Mouse (Mus musculus) heart, embryonic 10.5 days (tissue): ENCODE data around the gene Cmtm1. TPM values are rescaled to one million over a fixed set of nuclear protein-coding genes. Genes with fewer than 3 reads are reported as not detected.
"Not testable (repeated sequence)": the region's sequence is repeated elsewhere in the genome, so short reads cannot be mapped to it uniquely, and the experiment has no call there.

Experiments used
- DNase-seq: peaks from one replicate; pipeline ENCODE4 v3.0.0-alpha.2; 2017; ENCODE audit warnings: low spot score
- H3K27ac ChIP-seq: fragments of 300-500 bp; sonication (generic); 2 replicates; pipeline ENCODE4 v1.5.1; 2016; ENCODE audit warnings: mild to moderate bottlenecking
- H3K27me3 ChIP-seq: fragments of 300-500 bp; sonication (generic); 2 replicates; pipeline ENCODE4 v1.6.1; 2016; ENCODE audit warnings: mild to moderate bottlenecking; ENCODE audit not compliant: poor library complexity, insufficient read depth, severe bottlenecking
- H3K36me3 ChIP-seq: fragments of 300-500 bp; sonication (generic); 2 replicates; pipeline ENCODE4 v1.6.1; 2016; ENCODE audit warnings: mild to moderate bottlenecking, moderate library complexity
- H3K4me1 ChIP-seq: fragments of 300-500 bp; sonication (generic); 2 replicates; pipeline ENCODE4 v1.6.1; 2016; ENCODE audit warnings: mild to moderate bottlenecking
- H3K4me3 ChIP-seq: fragments of 300-500 bp; sonication (generic); 2 replicates; pipeline ENCODE4 v1.5.1; 2016; ENCODE audit warnings: mild to moderate bottlenecking, moderate library complexity
- H3K9me3 ChIP-seq: fragments of 300-500 bp; sonication (generic); 2 replicates; pipeline ENCODE4 v1.6.1; 2016; ENCODE audit warnings: mild to moderate bottlenecking, moderate library complexity
- WGBS: fragments of 180-500 bp; shearing (Covaris S2); methylation state at CpG from one replicate; pipeline ENCODE4 v1.1.7; 2016; 5-methylcytosine and 5-hydroxymethylcytosine counted together
- polyA plus RNA-seq: library from polyadenylated mRNA; unstranded; fragments of >200 nt; fragmentation: Nextera tagmentation; extraction: Ambion mirVana; gene quantifications from 2 replicates; pipeline ENCODE4 v1.2.1, GENCODE M21; 2016

Cmtm1 gene
- polyA plus RNA-seq, 1 experiment from 2014 or later = not detected

DNA sequence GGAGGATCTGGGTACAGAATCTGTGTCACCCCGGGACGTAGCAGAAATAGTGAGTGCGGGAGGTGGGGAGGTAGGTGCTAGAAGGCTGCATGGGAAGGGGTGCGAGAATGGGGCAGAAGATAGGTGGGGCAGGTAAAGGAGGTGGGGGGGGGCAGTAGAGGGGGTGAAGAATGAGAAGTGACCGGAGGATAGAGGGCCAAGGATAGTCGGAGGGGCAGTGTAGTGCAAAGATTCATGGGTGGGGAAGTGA is 30.0 kb upstream of the Cmtm1 start:
- Histone ChIP-seq H3K36me3 (peaks cover 4% of the 10 kb centered on the region), H3K27me3 (no peaks in the 10 kb centered on the region), H3K27ac (peak overlapping the region; percentile 95), H3K4me3 (peak overlapping the region; percentile 74), H3K9me3 (no peaks in the 10 kb centered on the region), H3K4me1 (peaks cover 32% of the 10 kb centered on the region)
- peak; percentile 73 for DNase-seq
- WGBS = 4% methylated on average over 6 of the region's 6 CpGs

DNA sequence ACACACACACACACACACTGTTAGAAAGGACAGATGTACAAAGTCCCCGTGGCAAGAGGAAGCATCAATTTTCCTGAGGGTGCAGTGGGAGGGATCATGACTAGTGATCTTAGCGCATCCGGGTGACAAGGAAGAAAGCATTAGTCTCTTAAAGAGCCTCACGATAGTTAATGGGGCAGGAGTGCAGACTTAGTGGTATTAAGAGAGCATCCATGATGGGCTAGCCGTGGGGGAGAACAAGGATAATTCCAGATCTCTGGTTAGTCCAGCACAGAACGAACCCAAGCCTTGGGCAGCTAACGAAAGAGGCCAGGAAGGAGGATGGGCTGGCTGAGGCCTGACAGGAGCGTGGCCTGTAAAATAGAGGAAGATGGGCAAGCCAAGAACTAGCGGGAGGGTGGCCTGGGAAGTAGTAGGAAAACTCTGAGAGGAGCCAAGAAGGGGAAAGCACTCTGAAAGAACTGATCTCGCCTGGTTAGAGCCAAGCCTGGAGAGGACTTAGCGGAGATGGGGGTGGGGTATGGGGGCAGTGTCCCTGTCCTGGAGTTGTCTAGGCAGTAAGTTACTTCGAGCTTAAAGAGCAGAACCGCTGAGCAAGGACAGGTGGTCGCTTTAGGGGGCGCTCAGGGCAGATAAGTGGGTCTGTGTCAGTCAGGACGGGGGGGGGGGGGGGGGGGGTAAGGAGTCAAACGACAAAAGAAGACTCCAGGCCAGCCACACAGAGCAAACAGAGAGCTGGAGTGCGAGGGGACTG is 29.5 kb upstream of the Cmtm1 start, which contains the start of gene Cmtm3:
Cmtm3 (plus strand) TSS at position 182 of the 754 bp plus-strand sequence.
- H3K27ac ChIP-seq = peak within 1 kb of the TSS; percentile 95
- peak; percentile 73 for DNase-seq

DNA sequence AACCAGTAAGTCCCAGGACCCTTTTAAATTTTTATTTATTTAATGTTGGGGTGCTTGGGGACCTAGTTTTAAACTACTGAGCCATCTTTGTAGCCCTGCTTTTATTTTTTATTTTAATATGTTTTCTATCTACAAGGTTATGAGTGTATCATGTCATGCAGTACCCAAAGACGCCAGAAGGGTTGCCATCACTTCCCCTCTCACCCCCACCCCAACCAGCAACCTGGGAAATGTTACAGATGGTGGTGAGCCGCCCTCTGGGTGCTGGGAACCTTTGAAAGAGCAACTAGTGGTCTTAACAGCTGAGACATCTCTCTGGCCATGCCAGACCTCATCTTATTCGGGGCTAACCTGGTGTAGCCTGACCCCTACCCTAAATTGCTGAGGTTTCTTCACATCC is 27.9 kb upstream of the Cmtm1 start:
- no peaks in the 10 kb centered on the region for H3K9me3 ChIP-seq
- H3K4me1 ChIP-seq = peaks cover 24% of the 10 kb centered on the region
- WGBS = 57% methylated on average over 3 of the region's 3 CpGs
- H3K4me3 ChIP-seq = no peak overlapping the region
- no peaks in the 10 kb centered on the region for H3K27me3 ChIP-seq
- H3K27ac ChIP-seq = no peak overlapping the region
- peak; percentile 61 for DNase-seq
- no peaks in the 10 kb centered on the region for H3K36me3 ChIP-seq

More for the DNA sequence above, 29.5 kb upstream of the Cmtm1 start, which contains the start of gene Cmtm3:
- H3K9me3 ChIP-seq = no peaks in the 10 kb centered on the region
- no peaks in the 10 kb centered on the region for H3K36me3 ChIP-seq
- no peaks in the 10 kb centered on the region for H3K27me3 ChIP-seq
- H3K4me1 ChIP-seq = peaks cover 32% of the 10 kb centered on the region
- H3K4me3 ChIP-seq = peak within 1 kb of the TSS; percentile 74
- WGBS = 18% methylated on average over 18 of the region's 18 CpGs

DNA sequence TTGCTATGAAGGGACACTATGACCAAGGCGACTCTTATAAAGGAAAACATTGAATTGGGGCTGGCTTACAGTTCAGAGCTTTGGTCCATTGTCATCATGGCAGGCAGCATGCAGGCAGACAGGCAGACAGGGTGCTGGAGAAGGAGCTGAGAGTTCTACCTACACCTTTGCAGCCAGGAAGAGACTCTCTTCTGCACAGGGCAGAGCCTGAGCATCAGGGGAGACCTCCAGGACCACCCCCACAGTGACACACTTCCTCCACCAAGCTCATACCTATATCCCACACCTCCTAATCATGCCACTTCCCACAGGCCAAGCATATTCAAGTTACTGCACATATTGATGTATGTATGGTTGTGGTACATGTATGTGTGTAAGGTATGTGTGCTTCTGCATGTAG is 26.9 kb upstream of the Cmtm1 start:
- WGBS = 85% methylated on average over 1 of the region's 1 CpGs
- Histone ChIP-seq H3K36me3 (no peaks in the 10 kb centered on the region), H3K4me3 (no peak overlapping the region), H3K9me3 (no peaks in the 10 kb centered on the region), H3K4me1 (peaks cover 23% of the 10 kb centered on the region), H3K27ac (no peak overlapping the region), H3K27me3 (no peaks in the 10 kb centered on the region)
- DNase-seq = peak; percentile 68

DNA sequence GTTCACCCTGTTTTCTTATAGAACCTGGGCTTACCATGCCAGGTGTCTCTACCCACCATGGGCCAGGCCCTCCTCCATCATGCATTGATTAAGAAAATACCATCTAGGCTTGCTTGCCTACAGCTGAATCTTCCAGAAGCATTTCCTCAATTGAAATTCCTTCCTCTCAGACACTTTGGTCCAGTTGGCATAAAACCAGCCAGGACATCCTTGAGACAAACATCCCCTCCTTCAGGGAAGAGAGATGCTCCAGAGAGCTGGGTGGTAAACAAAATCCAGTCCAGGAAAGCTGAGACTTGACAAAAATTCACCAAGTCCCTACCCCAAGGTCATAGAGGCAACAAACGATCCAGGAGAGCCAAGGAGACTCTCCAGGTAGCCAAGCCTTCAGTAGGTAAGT is 24.3 kb upstream of the Cmtm1 start:
- DNase-seq = no peak
- H3K36me3 ChIP-seq = no peaks in the 10 kb centered on the region
- 78% methylated on average over 1 of the region's 1 CpGs for WGBS
- peaks cover 2% of the 10 kb centered on the region for H3K4me1 ChIP-seq
- H3K27ac ChIP-seq = no peak overlapping the region
- no peaks in the 10 kb centered on the region for H3K9me3 ChIP-seq
- H3K4me3 ChIP-seq = no peak overlapping the region
- no peaks in the 10 kb centered on the region for H3K27me3 ChIP-seq

DNA sequence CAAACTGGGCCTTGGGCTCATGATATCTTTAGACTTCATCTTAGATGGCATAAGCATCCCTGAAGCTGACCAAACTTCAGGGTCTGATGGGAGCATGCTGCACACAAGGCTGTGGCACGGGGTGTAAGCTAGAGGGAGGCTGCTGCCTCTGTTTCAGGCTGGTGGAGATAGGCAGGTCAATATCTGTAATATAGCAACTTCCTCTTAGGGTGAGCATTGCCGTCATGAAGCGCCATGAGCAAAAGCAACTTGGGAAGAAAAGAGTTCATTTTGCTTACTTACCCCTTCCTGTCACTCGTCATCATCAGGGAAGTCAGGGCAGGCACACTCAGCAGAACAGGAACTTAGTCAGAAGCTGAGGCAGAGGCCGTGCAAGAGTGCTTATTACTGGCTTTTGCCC is 23.8 kb upstream of the Cmtm1 start:
- peak; percentile 46 for DNase-seq
- Histone ChIP-seq H3K36me3 (no peaks in the 10 kb centered on the region), H3K4me1 (no peaks in the 10 kb centered on the region), H3K9me3 (no peaks in the 10 kb centered on the region), H3K4me3 (no peak overlapping the region), H3K27ac (no peak overlapping the region), H3K27me3 (no peaks in the 10 kb centered on the region)
- WGBS = 62% methylated on average over 5 of the region's 5 CpGs

DNA sequence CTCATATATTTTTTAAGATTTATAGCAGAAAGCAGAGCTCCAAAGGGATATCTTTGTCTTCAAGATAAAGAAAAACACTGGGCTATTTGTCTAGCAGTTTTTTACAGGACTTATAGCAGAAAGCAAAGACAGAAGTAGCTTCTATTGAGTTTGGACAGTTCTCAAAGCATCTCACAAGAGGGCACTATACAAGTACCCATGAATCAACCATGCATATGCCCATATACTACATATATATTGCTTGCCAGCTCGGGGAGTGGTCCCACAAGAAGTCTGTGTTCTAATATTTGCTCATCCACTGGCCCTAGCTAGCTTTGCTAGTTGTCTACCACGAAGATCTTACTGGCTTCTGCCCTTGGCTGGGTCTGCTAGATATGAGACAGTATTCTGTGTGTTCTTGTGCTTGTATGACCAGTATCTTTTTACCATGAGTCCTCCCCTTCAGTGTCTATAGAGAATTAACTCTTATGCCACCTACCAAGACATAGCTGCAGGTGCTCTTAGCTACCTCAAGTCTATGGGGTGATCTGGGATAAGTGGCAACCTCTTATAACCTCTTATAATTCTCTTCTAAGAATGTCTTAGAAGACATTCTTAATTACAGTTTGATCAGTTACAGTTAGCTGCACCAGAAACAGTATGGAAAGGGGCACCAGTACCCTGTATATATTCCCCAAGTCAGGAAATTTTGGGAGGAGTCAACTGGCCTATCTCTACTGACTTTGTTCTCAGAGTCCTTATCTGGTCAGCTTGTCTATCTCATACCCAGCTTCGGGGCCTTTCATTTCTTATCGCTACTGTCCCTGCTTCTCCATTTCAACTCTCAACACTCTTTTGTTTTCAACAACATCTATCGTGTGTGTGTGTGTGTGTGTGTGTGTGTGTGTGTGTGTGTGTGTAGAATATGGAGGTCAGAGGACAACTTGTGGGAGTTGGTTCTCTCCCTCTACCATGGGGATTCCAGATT is 23.0 kb upstream of the Cmtm1 start:
- H3K9me3 ChIP-seq = no peaks in the 10 kb centered on the region
- no peaks in the 10 kb centered on the region for H3K36me3 ChIP-seq
- H3K4me1 ChIP-seq = no peaks in the 10 kb centered on the region
- no peak overlapping the region for H3K4me3 ChIP-seq
- H3K27me3 ChIP-seq = no peaks in the 10 kb centered on the region
- no peak overlapping the region for H3K27ac ChIP-seq
- 43% methylated on average over 5 of the region's 5 CpGs for WGBS
- peak; percentile 31 for DNase-seq

DNA sequence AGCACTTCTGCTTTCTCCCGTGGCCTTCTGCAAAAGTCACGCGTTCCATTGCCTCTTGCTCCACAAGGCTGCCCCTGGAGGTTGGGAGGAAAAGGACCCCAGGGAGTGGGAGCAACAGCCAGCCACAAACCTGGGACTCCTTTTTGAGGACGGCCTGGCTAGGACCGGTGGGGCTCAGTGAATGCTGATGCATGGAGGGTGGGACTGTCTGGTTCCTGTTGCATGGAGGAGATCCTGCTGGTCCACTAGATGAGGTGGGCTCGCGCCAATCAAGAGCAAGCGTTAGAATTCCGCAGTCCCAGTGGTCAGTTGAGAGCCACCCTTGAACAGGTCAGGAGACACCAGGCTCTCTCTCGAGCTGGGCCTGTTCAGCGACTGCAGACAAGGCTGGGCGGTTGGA is 12.0 kb upstream of the Cmtm1 start, which contains the start of gene Cmtm2b:
Cmtm2b (plus strand) TSS at position 301 of the 400 bp plus-strand sequence.
- 84% methylated on average over 12 of the region's 12 CpGs for WGBS
- not testable (repeated sequence) for H3K4me3 ChIP-seq, H3K4me1 ChIP-seq, H3K27ac ChIP-seq, H3K36me3 ChIP-seq, H3K9me3 ChIP-seq, H3K27me3 ChIP-seq
- DNase-seq = peak; percentile 71

DNA sequence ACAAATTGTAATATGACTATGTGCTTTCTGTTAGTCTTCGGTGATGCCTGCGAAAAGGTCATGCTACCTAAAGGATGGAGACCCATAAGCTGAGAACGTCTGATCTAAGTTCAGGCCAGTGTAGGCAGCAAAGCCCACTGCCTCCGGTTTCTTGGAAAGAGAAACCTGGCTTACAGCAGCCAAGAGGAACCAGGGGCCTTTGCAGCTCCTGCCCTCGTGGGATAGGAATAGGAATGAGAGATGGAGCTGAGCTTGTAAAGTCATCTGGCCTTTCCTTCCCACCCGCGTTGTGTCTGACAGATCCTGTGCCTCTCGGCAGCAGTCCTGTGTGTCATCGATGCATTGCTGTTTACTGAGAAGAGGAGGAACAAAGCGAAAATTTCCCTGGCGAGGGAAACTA is 11.3 kb upstream of the Cmtm1 start, which contains the start of gene Gm11020:
Gm11020 (plus strand) TSS at position 301 of the 400 bp plus-strand sequence.
- not testable (repeated sequence) for H3K4me3 ChIP-seq, H3K9me3 ChIP-seq, H3K4me1 ChIP-seq, DNase-seq, H3K27ac ChIP-seq, H3K27me3 ChIP-seq, H3K36me3 ChIP-seq
- WGBS = 76% methylated on average over 9 of the region's 11 CpGs

DNA sequence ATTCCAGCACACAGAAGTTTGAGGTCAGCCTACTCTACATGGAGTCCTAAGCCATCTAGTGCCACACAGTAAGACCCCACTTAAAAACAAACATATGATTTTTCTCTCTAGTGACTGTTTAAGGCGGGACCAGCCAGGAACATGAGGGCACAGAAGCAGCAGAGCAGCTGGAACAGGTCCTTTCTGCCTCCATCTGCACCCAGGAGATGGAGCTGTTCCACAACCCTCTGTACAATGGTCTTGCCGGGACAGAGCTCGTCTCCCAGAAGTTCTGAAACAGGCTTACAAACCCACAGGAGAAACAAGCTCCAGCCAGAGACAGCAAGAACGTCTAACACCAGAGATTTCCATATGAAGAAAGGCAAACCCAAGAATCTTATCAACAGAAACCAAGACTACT is 3.4 kb upstream of the Cmtm1 start:
- H3K9me3 ChIP-seq = no peaks in the 10 kb centered on the region
- H3K4me3 ChIP-seq = no peak overlapping the region
- 60% methylated on average over 4 of the region's 4 CpGs for WGBS
- no peaks in the 10 kb centered on the region for H3K36me3 ChIP-seq
- peak; percentile 64 for DNase-seq
- H3K4me1 ChIP-seq = no peaks in the 10 kb centered on the region
- no peaks in the 10 kb centered on the region; the same call in 1 of the 2 replicates for H3K27me3 ChIP-seq
- no peak overlapping the region for H3K27ac ChIP-seq

DNA sequence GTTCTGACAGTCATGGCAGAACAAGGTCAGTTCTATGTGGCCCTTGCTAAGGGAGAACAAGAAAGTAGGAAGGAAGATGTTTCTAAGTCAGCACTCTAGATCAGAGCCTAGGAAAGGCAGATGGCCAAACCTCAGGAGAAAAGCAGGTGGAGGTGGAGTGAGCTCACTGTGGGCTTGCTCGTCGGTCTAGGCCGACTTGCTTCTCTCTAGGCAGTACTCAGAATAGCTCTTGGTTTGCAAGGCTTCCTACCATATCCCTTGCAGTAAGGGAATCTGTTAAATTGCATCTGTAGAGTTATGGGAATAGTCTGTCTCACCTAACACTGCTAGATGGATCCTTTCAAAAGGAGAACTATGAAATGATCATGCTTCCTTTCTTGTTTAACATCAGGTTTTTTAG is 2.1 kb upstream of the Cmtm1 start:
- not testable (repeated sequence) for H3K27me3 ChIP-seq, H3K4me1 ChIP-seq, H3K27ac ChIP-seq, H3K4me3 ChIP-seq, H3K36me3 ChIP-seq, H3K9me3 ChIP-seq
- peak; percentile 14 for DNase-seq
- WGBS = 75% methylated on average over 3 of the region's 3 CpGs

DNA sequence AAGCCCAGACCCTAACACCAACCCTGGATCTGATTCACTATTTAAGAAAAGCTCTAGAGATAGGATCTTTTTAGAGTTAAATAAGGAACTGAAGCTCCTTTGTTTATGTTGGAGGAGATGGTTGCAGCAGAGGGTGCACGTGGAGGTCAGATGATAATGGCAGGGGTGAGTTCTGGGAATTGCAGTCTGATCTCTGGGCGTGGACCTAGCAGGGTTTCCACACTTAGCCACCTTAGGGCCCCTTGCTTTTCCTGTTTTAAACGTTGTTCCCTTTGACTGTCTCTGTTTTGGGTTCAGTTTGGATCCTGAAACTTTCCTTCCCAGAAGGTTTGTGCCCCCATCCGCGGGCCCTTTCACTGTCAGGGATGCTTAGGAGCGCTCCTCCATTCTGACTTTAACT is 1.6 kb downstream of the Cmtm1 start:
- H3K36me3 ChIP-seq, H3K9me3 ChIP-seq, H3K4me1 ChIP-seq, H3K27me3 ChIP-seq, H3K4me3 ChIP-seq, H3K27ac ChIP-seq: not testable (repeated sequence)
- 48% methylated on average over 6 of the region's 6 CpGs for WGBS
- DNase-seq = peak; percentile 43

DNA sequence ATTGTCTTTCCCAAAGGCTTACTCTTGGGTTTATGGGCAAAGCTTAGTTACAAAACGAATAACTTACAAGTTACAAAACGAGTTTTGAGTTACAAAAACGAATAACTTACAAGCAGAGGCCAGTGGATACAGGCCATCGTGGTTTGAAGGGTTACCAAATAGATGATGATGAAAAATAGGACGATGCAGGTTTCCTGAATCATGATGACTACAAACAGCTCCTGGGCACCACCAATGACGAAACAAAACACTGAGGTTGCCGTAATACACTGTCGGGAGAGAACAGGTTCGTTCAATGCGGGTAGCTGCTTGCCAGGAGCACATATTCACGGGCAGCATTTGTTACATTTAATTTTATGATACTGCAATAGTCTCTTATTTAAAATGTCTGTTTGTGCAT is 5.0 kb downstream of the Cmtm1 start:
- Histone ChIP-seq H3K4me1 (0 out of 2 replicates have a peak, but pooled peaks cover 3% of the 10 kb centered on the region), H3K27ac (no peak overlapping the region), H3K4me3 (no peak overlapping the region), H3K27me3 (no peaks in the 10 kb centered on the region; the same call in 1 of the 2 replicates), H3K36me3 (no peaks in the 10 kb centered on the region), H3K9me3 (no peaks in the 10 kb centered on the region)
- no peak for DNase-seq
- WGBS = 86% methylated on average over 11 of the region's 11 CpGs
